Mouse (Mus musculus) embryonic facial prominence, embryonic 10.5 days (tissue): ENCODE data around the gene Gm10697. TPM values are rescaled to one million over a fixed set of nuclear protein-coding genes. Genes with fewer than 3 reads are reported as not detected.
"Not testable (repeated sequence)": the region's sequence is repeated elsewhere in the genome, so short reads cannot be mapped to it uniquely, and the experiment has no call there.

ENCODE experiments used
- DNase-seq: peaks from one replicate; pipeline ENCODE4 v3.0.0-alpha.2; 2017; ENCODE audit warnings: low spot score
- H3K27ac ChIP-seq: fragments of 300-500 bp; sonication (generic); replicated peaks from 2 replicates; pipeline ENCODE4 v1.5.1; 2016; ENCODE audit warnings: mild to moderate bottlenecking
- H3K27me3 ChIP-seq: fragments of 300-500 bp; sonication (generic); replicated peaks from 2 replicates; pipeline ENCODE4 v1.6.1; 2016; ENCODE audit warnings: low read depth, mild to moderate bottlenecking; ENCODE audit not compliant: poor library complexity, severe bottlenecking
- H3K36me3 ChIP-seq: fragments of 300-500 bp; sonication (generic); replicated peaks from 2 replicates; pipeline ENCODE4 v1.6.1; 2016; ENCODE audit warnings: mild to moderate bottlenecking, moderate library complexity
- H3K4me1 ChIP-seq: fragments of 300-500 bp; sonication (generic); 2 replicates; pipeline ENCODE4 v1.6.1; 2016
- H3K4me3 ChIP-seq: fragments of 300-500 bp; sonication (generic); 2 replicates; pipeline ENCODE4 v1.5.1; 2016; ENCODE audit warnings: mild to moderate bottlenecking, moderate library complexity
- H3K9me3 ChIP-seq: fragments of 300-500 bp; sonication (generic); 2 replicates; pipeline ENCODE4 v1.6.1; 2016; ENCODE audit warnings: mild to moderate bottlenecking
- WGBS: fragments of 180-500 bp; shearing (Covaris S2); methylation state at CpG from one replicate; pipeline ENCODE4 v1.1.7; 2016; 5-methylcytosine and 5-hydroxymethylcytosine counted together
- polyA plus RNA-seq: library from polyadenylated mRNA; unstranded; fragments of >200 nt; fragmentation: Nextera tagmentation; extraction: Ambion mirVana; gene quantifications from 2 replicates; pipeline ENCODE4 v1.2.1, GENCODE M21; 2016

Gm10697 gene
- not detected in 2 replicates for polyA plus RNA-seq

DNA sequence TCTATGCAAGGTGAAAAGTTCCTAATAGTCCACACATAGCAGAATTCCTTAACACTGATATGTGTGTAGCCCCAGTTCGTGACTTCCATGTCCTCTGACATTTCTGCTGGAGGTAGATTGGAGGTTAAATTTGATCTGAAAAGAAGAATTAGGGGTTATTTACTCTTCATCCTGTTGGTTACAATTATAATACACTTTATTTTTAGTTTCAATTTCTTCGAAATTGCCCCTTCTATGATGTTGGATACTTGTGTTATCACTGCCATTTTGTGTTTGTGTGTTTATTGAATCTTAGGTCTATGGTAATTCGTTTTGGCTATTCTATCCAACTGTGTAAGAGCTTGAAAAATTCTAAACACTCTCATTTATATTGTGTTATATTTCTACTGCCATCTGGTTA lies at the start of gene Gm10697:
TSS of gene Gm10697 (minus strand) at position 101 of the 400 bp plus-strand sequence.
- H3K27me3 ChIP-seq, H3K4me1 ChIP-seq, H3K36me3 ChIP-seq, H3K9me3 ChIP-seq, DNase-seq, H3K27ac ChIP-seq, H3K4me3 ChIP-seq: not testable (repeated sequence)
- WGBS = 78% methylated on average over 1 of the region's 3 CpGs

DNA sequence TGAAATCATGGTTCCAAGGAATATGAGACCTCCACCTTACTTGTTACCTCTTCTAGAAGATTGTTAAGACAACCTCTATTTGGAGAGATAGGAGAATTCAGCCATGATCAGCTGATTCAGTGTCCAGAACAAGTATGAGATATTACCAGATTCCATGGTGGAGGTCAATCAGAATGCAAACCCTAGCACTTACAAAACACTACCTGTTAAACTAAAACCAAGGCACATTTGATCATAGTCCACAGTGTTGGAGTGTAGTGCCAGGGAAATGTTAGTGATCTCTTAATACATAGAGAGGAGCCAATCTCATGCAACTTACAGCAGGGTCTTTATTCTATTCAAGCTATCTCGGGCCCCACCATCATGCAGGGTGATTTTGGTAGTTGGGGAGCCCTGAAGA lies 42.6 kb upstream of the Gm10697 start:
- H3K27me3 ChIP-seq, H3K4me1 ChIP-seq, H3K4me3 ChIP-seq, H3K27ac ChIP-seq, H3K9me3 ChIP-seq, DNase-seq, H3K36me3 ChIP-seq: not testable (repeated sequence)
- WGBS = 73% methylated on average over 1 of the region's 1 CpGs

DNA sequence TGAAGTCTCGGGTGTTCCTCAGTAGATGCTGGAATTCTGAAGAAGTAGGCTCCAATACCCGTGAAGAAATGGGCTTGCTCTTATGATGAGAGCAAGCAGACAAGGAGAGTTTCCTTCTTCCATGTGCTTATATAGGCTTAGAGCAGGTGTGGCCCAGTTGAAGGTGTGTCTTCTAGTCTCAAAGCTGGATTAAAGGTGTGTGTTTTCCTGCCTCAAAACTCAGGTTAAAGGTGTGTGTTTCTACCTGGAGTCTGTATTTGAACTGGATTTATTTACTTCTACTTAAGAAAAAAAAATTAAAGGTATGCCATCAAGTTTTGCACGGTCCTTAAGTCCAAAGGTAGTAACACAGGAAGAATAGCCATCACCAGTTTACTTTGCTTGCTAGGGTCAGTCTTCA lies 17.7 kb downstream of the Gm10697 start, which contains the start of gene Gm9125:
TSS of gene Gm9125 (minus strand) at position 101 of the 400 bp plus-strand sequence.
- WGBS = 92% methylated on average over 2 of the region's 3 CpGs
- not testable (repeated sequence) for DNase-seq, H3K9me3 ChIP-seq

GRCm38 (mm10) chr3:94049566-94050121 lies 22.8 kb downstream of the Gm10697 start:
- H3K36me3 ChIP-seq, H3K9me3 ChIP-seq, DNase-seq, H3K4me3 ChIP-seq, H3K4me1 ChIP-seq, H3K27ac ChIP-seq, H3K27me3 ChIP-seq: not testable (repeated sequence)
- 82% methylated on average over 1 of the region's 5 CpGs for WGBS

More for the DNA sequence above, 17.7 kb downstream of the Gm10697 start, which contains the start of gene Gm9125:
- H3K27ac ChIP-seq, H3K4me3 ChIP-seq, H3K27me3 ChIP-seq, H3K4me1 ChIP-seq, H3K36me3 ChIP-seq: not testable (repeated sequence)

- H3K27me3 ChIP-seq, H3K4me1 ChIP-seq, DNase-seq, H3K36me3 ChIP-seq, H3K27ac ChIP-seq, H3K4me3 ChIP-seq, H3K9me3 ChIP-seq: not testable (repeated sequence)
- WGBS = 82% methylated on average over 1 of the region's 1 CpGs
Observed at GRCm38 (mm10) chr3:94038241-94038640, 34.2 kb downstream of the Gm10697 start.

DNA sequence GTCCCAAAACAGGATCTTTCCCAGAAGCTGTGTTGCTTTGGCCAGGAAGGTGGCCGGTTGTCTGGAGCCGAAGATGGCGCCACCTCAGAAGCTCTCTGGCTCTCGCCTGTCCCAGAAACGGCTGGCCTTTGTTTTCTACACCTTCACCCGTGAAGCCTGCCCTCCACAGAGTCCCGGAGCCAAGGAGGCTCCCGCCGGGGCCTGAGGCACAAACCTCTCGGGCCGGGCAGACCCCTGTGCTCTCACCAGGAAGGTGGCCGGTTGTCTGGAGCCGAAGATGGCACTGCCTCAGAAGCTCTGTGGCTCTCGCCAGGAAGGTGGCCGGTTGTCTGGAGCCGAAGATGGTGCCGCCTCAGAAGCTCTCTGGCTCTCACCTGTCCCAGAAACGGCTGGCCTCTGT lies 38.0 kb downstream of the Gm10697 start:
- WGBS = 94% methylated on average over 18 of the region's 18 CpGs
- H3K4me3 ChIP-seq, H3K4me1 ChIP-seq, H3K9me3 ChIP-seq, H3K27ac ChIP-seq, H3K27me3 ChIP-seq, DNase-seq, H3K36me3 ChIP-seq: not testable (repeated sequence)

Other genes starting within 250 kb of the Gm10697 start
- not detected in 2 replicates for gene Tdpoz3, start 246.6 kb downstream of the Gm10697 start, polyA plus RNA-seq
- not detected in 2 replicates for gene Gm9117, start 129.1 kb downstream of the Gm10697 start, polyA plus RNA-seq
- gene Tdpoz5, start 111.3 kb downstream of the Gm10697 start, polyA plus RNA-seq = not detected in 2 replicates
- gene Gm9125, start 17.8 kb downstream of the Gm10697 start, polyA plus RNA-seq = not detected in 2 replicates
- gene Gm10696, start 105.5 kb upstream of the Gm10697 start, polyA plus RNA-seq = not detected in 2 replicates
- not detected in 2 replicates for gene Gm5286, start 124.1 kb upstream of the Gm10697 start, polyA plus RNA-seq
- not detected in 2 replicates for gene Gm4778, start 191.4 kb upstream of the Gm10697 start, polyA plus RNA-seq
- gene Them4, start 237.4 kb upstream of the Gm10697 start, polyA plus RNA-seq = 8.3 TPM in 2 replicates